Mouse (Mus musculus) hindbrain, embryonic 11.5 days (tissue): Measurements from ENCODE around the gene Micall1. TPM values are rescaled to one million over a fixed set of nuclear protein-coding genes. Genes with fewer than 3 reads are reported as not detected.

Experiments
- ATAC-seq: fragments of 200-750 bp; cut with Nextera tagmentation; 2 replicates; pipeline ENCODE4 v1.8.0; 2017; ENCODE audit warnings: mild to moderate bottlenecking, moderate TSS enrichment, moderate library complexity; ENCODE audit not compliant: low FRiP score
- DNase-seq: peaks from one replicate; pipeline ENCODE4 v3.0.0-alpha.2; 2015; ENCODE audit warnings: low spot score
- H3K27ac ChIP-seq: fragments of 300-500 bp; sonication (generic); 2 replicates; pipeline ENCODE4 v1.5.1; 2014; ENCODE audit warnings: mild to moderate bottlenecking, low read depth, low read length
- H3K27me3 ChIP-seq: fragments of 300-500 bp; sonication (generic); 2 replicates; pipeline ENCODE4 v1.6.1; 2014; ENCODE audit warnings: mild to moderate bottlenecking, low read length, moderate library complexity, mixed read lengths; ENCODE audit not compliant: control insufficient read depth, insufficient read depth
- H3K36me3 ChIP-seq: fragments of 300-500 bp; sonication (generic); 2 replicates; pipeline ENCODE4 v1.6.1; 2014; ENCODE audit warnings: mild to moderate bottlenecking, low read length, moderate library complexity, mixed read lengths; ENCODE audit not compliant: control insufficient read depth, insufficient read depth
- H3K4me1 ChIP-seq: fragments of 300-500 bp; sonication (generic); replicated peaks from 2 replicates; pipeline ENCODE4 v1.6.1; 2014; ENCODE audit warnings: low read length, mixed read lengths; ENCODE audit not compliant: control insufficient read depth, insufficient read depth
- H3K4me2 ChIP-seq: fragments of 300-500 bp; sonication (generic); replicated peaks from 2 replicates; pipeline ENCODE4 v1.6.1; 2014; ENCODE audit warnings: mild to moderate bottlenecking, low read depth, low read length
- H3K4me3 ChIP-seq: fragments of 300-500 bp; sonication (generic); 2 replicates; pipeline ENCODE4 v1.5.1; 2014; ENCODE audit warnings: low read depth, low read length
- H3K9ac ChIP-seq: fragments of 300-500 bp; sonication (generic); 2 replicates; pipeline ENCODE4 v1.6.1; 2014; ENCODE audit warnings: low read depth, low read length
- H3K9me3 ChIP-seq: fragments of 300-500 bp; sonication (generic); 2 replicates; pipeline ENCODE4 v1.6.1; 2016; ENCODE audit warnings: low read length; ENCODE audit not compliant: control insufficient read depth
- WGBS: fragments of 180-500 bp; shearing (Covaris S2); extraction: QIAGEN DNeasy Blood & Tissue Kit; methylation state at CpG from one replicate; pipeline ENCODE4 v1.1.7; 2014; 5-methylcytosine and 5-hydroxymethylcytosine counted together
- polyA plus RNA-seq: library from polyadenylated mRNA; unstranded; fragments of >200 nt; fragmentation: Nextera tagmentation; extraction: Ambion mirVana; gene quantifications from 2 replicates; pipeline ENCODE4 v1.2.1, GENCODE M21; 2014

The Micall1 gene
- 5.3 and 7.2 TPM in 2 replicates for polyA plus RNA-seq

DNA sequence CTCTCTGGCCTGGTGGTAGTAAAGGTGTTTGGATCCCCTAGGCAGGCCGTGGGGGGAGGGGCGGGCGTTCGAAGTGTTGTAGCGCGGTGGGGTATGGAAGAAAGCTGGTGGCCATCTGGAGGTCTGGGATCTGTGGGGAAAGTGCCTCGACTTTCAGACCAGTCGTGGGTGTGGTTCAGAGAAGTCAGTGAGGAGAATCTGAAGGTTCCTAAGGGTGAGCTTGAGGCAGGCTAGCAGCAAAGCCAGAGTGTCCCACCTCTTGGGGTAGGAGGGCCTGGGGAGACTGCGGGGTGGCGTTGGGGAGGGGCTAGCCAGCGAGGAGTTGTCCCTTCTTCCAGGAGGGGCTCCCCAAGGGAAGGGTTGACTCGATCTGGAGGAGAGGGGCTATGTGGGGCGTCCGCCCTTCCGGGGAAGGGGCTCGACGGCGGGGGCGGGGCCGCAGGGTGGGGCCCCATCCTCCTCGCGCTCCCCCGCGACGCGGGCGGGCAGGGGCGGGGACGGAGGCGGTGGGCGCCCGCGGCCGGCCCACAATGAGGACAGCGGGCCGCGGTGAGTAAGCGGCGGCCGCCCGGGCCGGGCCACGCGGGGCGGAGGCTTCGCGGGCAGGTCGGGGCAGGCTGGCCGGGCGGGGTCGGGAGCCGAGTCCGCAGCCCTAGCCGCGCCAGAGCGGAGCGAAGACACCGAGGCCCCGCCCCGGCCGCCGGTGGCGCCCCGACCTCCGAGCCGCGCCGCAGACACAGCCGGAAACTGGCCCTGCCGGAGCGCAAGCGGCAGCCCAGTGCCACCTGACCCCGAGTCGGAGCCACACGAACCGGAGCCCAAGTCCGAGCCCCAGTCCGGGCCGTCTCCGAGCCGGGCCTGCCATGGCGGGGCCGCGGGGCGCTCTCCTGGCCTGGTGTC lies at the start of gene Micall1:
Micall1 (plus strand) TSS at position 478 of the 900 bp plus-strand sequence.
- WGBS, result 1% methylated on average over 45 of the region's 85 CpGs
- H3K27ac ChIP-seq, result peak within 1 kb of the TSS; percentile 72

DNA sequence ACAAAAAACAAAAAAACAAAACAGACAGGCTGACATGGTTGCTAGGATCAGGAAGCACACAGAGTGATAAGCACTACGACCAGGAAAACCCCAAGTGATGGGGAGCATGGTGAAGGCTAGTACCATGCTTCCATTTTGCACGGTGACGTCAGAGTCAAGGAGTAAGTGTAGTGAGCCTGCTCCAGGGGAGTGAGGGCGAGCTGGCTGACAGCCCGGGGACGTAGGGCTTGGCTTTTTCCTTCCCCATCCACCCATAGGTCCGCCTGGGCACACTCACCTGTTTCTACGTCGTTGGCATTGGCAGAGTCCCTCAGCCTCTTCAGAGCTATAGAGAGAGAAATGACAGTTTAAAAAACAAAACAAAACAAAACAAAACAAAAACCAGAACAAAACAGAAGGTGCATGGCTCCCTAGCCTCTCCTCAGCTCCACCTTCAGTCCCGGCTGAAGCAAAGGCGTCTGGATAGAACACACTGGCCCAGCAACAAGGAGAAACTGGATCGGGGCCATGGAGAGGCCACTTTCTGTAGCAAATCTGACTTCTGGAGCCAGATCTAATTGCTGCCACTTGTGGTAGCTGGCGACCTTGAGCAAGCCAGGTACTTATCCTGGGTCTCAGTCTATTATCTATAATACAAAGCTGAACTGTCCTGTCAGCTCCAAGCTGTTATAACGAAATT lies 47.7 kb upstream of the Micall1 start:
- DNase-seq (no peak), ATAC-seq (no peak)
- Histone ChIP-seq H3K27me3 (no peaks in the 10 kb centered on the region), H3K9me3 (no peaks in the 10 kb centered on the region), H3K4me3 (no peak overlapping the region), H3K4me2 (no peak overlapping the region; the same call in 1 of the 2 replicates), H3K27ac (no peak overlapping the region), H3K4me1 (no peaks in the 10 kb centered on the region; the same call in 1 of the 2 replicates), H3K9ac (no peak overlapping the region), H3K36me3 (peaks cover 8% of the 10 kb centered on the region; the same call in 1 of the 2 replicates)
- 87% methylated on average over 14 of the region's 14 CpGs for WGBS

More for the DNA sequence above, at the start of gene Micall1:
- DNase-seq (peak; percentile 76), ATAC-seq (peak; percentile 83)
- peak within 1 kb of the TSS; percentile 88 for H3K9ac ChIP-seq
- peak within 1 kb of the TSS; percentile 93 for H3K4me2 ChIP-seq
- peaks cover 3% of the 10 kb centered on the region; the same call in 1 of the 2 replicates for H3K27me3 ChIP-seq
- peak within 1 kb of the TSS; percentile 75 for H3K4me3 ChIP-seq
- no peaks in the 10 kb centered on the region for H3K9me3 ChIP-seq
- no peaks in the 10 kb centered on the region for H3K36me3 ChIP-seq
- H3K4me1 ChIP-seq, result peaks cover 5% of the 10 kb centered on the region; the same call in 1 of the 2 replicates

DNA sequence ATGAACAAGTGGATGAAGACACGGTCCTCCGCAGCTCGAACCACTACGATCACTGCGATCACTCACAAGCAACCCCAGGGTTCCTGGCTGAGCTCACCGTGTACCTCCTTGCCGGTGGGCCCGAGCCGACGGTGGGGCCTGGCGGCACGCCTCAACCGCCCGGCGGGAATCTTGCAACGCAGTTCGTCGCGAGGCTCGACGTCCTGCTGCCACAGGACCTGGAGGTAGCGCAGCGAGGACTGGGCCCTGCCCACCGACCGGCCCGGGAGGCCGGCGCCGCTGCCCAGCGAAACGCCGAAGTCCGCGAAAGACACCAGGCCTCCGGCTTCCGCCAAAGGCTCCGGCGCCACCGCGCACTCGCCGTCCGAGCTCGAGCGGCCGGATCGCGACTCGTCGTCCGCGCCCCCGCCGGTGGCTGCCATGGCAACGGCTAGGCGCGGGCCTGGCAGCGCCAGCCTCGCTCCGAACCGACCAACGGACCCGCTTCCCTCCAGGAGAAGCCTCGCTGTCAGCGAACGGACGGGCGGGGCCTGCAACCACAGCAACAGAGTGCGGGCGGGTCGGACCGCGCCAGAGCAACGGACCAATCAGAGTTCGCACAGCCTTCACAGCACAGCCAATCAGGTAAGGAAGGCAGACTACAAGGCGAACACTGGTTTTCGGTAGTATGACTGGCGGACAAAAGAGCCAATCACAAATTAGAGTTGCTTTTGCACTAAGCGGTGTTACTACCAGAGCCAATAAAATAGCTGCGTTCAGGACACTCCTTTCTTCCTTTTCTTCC lies 46.1 kb upstream of the Micall1 start, which contains the start of gene Ankrd54:
Ankrd54 (minus strand) TSS at position 518 of the 784 bp plus-strand sequence.
- no peaks in the 10 kb centered on the region for H3K9me3 ChIP-seq
- peak; percentile 96 for DNase-seq
- peaks cover 8% of the 10 kb centered on the region; the same call in 1 of the 2 replicates for H3K36me3 ChIP-seq
- peak; percentile 100 for ATAC-seq
- H3K27ac ChIP-seq, result peak within 1 kb of the TSS; percentile 63
- under 1% methylated on average over 80 of the region's 80 CpGs for WGBS
- H3K4me3 ChIP-seq, result peak within 1 kb of the TSS; percentile 95
- H3K9ac ChIP-seq, result peak within 1 kb of the TSS; percentile 88
- H3K4me2 ChIP-seq, result peak within 1 kb of the TSS; percentile 74
- H3K4me1 ChIP-seq, result no peaks in the 10 kb centered on the region; the same call in 1 of the 2 replicates
- no peaks in the 10 kb centered on the region for H3K27me3 ChIP-seq

DNA sequence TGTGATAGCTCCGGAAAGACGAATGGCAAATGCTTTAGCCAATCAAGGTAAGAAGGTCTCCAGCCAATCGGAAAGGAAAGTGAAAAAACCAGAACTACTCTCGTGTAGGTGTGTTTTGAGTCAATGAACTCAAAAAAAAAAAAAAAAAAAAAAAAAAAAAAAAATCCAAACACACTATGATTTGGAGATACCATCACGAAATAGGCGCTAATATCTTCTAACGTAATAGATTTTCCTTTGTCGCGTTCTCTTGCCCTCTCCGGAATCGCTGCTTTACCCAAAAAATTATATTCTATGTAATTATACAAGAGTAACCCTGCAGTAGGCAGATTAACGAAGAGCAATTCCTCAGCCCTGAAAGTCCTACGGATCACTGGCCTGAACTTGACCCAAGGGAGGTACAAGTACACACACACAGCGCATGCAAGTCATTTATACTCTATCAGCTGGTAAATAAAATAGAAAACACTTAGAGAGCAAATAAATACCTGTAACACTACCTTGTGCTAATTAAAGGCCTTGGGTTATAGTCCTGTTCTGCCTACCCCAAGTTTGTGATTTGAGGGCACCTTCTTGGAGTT lies 45.4 kb upstream of the Micall1 start:
- Histone ChIP-seq H3K36me3 (peaks cover 8% of the 10 kb centered on the region; the same call in 1 of the 2 replicates), H3K4me3 (peak overlapping the region; percentile 26), H3K27ac (no peak overlapping the region), H3K9ac (peak overlapping the region; percentile 44; the same call in 1 of the 2 replicates), H3K4me2 (peak overlapping the region; percentile 42), H3K27me3 (no peaks in the 10 kb centered on the region), H3K9me3 (no peaks in the 10 kb centered on the region), H3K4me1 (no peaks in the 10 kb centered on the region; the same call in 1 of the 2 replicates)
- WGBS, result 11% methylated on average over 14 of the region's 14 CpGs
- ATAC-seq (no peak), DNase-seq (no peak)

DNA sequence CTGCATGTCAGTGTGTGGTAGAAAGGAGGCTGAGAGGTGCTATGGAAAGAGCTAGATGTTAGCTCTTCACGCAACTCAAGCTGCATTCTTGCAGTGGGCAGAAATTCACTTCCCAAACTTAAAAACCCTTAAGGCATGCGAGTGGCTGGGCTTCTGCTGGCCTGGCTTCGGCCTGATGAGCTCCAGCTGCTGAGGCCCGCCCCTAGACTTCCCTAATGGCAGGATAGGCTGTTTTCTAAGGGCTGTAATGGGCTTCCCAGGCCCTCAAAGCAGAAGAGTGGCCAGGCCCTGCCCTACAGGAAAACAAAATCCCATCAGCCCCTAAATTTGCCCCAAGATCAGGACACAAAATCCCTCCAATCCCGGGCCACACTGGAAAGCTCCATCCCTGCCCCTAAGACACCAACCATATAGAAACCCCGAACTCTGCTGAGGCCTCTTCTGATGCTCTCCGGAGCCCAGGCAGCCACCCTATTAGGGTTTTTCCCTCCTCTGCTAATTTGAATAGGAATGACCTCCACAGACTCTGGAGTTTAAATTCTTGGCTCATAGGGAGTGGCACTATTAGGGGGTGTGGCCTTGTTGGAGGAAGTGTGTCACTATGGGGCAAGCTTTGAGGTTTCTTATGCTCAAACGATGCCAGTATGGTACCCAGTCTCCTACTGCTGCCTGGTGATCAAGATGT lies 43.5 kb upstream of the Micall1 start:
- WGBS, result 64% methylated on average over 8 of the region's 8 CpGs

DNA sequence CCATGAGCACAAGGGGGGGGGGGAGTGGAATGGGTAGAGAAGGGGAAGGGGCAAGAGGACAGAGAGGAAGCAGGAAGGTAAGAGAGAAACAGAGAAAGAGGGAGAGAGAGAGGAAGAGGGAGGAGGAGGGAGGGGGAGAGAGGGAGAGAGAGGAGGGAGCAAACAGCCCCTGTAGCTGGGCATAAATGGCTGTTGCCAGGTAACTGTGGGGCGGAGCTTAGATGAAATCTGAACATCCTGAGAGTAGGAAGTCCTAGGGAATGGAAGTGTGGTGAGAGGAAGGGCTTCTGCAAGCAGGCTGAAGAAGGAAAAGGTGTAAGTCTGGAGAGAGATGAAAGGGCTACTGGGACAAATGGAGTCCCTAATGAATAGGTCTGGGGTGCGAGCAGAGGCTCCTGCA lies 42.4 kb upstream of the Micall1 start:
- DNase-seq, result no peak
- 52% methylated on average over 2 of the region's 2 CpGs for WGBS
- no peak overlapping the region for H3K27ac ChIP-seq

More for the DNA sequence above, 43.5 kb upstream of the Micall1 start:
- H3K9ac ChIP-seq, result no peak overlapping the region
- H3K4me2 ChIP-seq, result no peak overlapping the region
- no peaks in the 10 kb centered on the region for H3K27me3 ChIP-seq
- ATAC-seq (no peak), DNase-seq (no peak)
- no peaks in the 10 kb centered on the region for H3K36me3 ChIP-seq
- no peaks in the 10 kb centered on the region for H3K9me3 ChIP-seq
- H3K27ac ChIP-seq, result no peak overlapping the region
- H3K4me1 ChIP-seq, result no peaks in the 10 kb centered on the region; the same call in 1 of the 2 replicates
- H3K4me3 ChIP-seq, result no peak overlapping the region

DNA sequence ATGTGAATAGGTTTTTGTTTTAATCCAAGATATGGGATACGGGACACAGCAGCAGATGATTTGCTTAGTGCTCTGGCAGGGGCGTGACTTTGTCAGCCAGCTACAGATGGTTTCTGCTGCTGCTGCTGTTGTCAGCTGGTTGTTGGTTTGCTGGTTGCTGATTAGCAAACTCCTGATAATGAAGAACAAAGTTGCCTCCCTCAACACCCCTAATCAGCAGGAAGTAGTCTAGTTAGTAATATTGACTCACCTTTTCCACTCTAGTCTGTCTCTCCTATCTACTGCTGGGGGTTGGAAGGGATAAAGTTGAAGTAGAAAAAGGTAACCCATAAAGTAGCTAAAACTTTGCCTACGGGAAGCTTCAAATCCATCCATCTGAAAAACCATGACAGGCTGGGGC lies 41.1 kb upstream of the Micall1 start:
- Histone ChIP-seq H3K9me3 (no peaks in the 10 kb centered on the region), H3K36me3 (no peaks in the 10 kb centered on the region), H3K4me1 (no peaks in the 10 kb centered on the region; the same call in 1 of the 2 replicates), H3K4me3 (no peak overlapping the region), H3K27ac (no peak overlapping the region), H3K4me2 (no peak overlapping the region), H3K27me3 (no peaks in the 10 kb centered on the region), H3K9ac (no peak overlapping the region)
- no peak for ATAC-seq
- 85% methylated on average over 3 of the region's 3 CpGs for WGBS
- no peak for DNase-seq

More for the DNA sequence above, 42.4 kb upstream of the Micall1 start:
- no peaks in the 10 kb centered on the region for H3K36me3 ChIP-seq
- no peaks in the 10 kb centered on the region for H3K9me3 ChIP-seq
- no peak overlapping the region for H3K4me2 ChIP-seq
- no peaks in the 10 kb centered on the region for H3K27me3 ChIP-seq
- H3K4me3 ChIP-seq, result no peak overlapping the region
- no peaks in the 10 kb centered on the region; the same call in 1 of the 2 replicates for H3K4me1 ChIP-seq
- ATAC-seq, result no peak
- no peak overlapping the region for H3K9ac ChIP-seq
